Comparison of ENCODE assay signal across 9 mouse cellular contexts in genomic region chr7:65497733-65498583, GRCm38 (mm10). TPM values are rescaled to one million over a fixed set of nuclear protein-coding genes. Genes with fewer than 3 reads are reported as not detected.
A peak's percentile ranks its signal among the peaks of the same experiment; 100 is the strongest.
DNase-seq lines count a peak whose midpoint lies in the region; ATAC-seq lines count a peak whose summit lies in the region.
"Had no signal": no experiment of that assay in that cellular context is flagged by ENCODE, and none has a peak within 500 bp of the region (broad histone marks: within the 10 kb centered on the region; RNA-seq: fewer than 3 reads in every experiment).

No protein-coding gene starts in this region.

- no peaks in the 10 kb centered on the region for H3K36me3 ChIP-seq in intestine, embryonic 14.5 days (ENCODE audit: control insufficient read depth, insufficient read depth, low read length)
- no peaks in the 10 kb centered on the region for H3K36me3 ChIP-seq in midbrain, embryonic 10.5 days
- H3K36me3 ChIP-seq: heart, embryonic 13.5 days had no signal

- H3K4me1 ChIP-seq in intestine, embryonic 14.5 days (replicated peaks; ENCODE audit: control insufficient read depth, insufficient read depth, low read length), result no peaks in the 10 kb centered on the region
- H3K4me1 ChIP-seq in midbrain, embryonic 10.5 days, result no peaks in the 10 kb centered on the region

- no peaks in the 10 kb centered on the region for H3K27me3 ChIP-seq in intestine, embryonic 14.5 days (replicated peaks; ENCODE audit: control insufficient read depth, insufficient read depth, low read length)
- H3K27me3 ChIP-seq in midbrain, embryonic 10.5 days (ENCODE audit: low read depth, poor library complexity, severe bottlenecking), result no peaks in the 10 kb centered on the region
- H3K27me3 ChIP-seq: heart, embryonic 13.5 days had no signal

- H3K4me3 ChIP-seq in intestine, embryonic 14.5 days (ENCODE audit: low read depth, low read length), result no peak overlapping the region
- H3K4me3 ChIP-seq in midbrain, embryonic 10.5 days, result no peak overlapping the region
- H3K4me3 ChIP-seq: heart, embryonic 13.5 days had no signal

- 53% methylated on average over 12 of the region's 12 CpGs for WGBS in intestine, embryonic 14.5 days
- whole genome bisulfite sequencing in midbrain, embryonic 10.5 days, result 57% methylated on average over 12 of the region's 12 CpGs

- intact Hi-C loops in gastrocnemius, postnatal 36 days (cut with DNase I), result loop anchor here (1.0 kb wide), 1 partner anchor 179 kb away; no protein-coding TSS in a partner anchor

- H3K9me3 ChIP-seq in intestine, embryonic 14.5 days (ENCODE audit: control insufficient read depth, low read length), result no peaks in the 10 kb centered on the region
- no peaks in the 10 kb centered on the region for H3K9me3 ChIP-seq in midbrain, embryonic 10.5 days (replicated peaks)
- H3K9me3 ChIP-seq: heart, embryonic 13.5 days had no signal

- ATAC-seq in intestine, embryonic 14.5 days (replicated peaks; ENCODE audit: low FRiP score, low TSS enrichment, low read depth), result peak; percentile 87

- no peak overlapping the region for H3K9ac ChIP-seq in intestine, embryonic 14.5 days (ENCODE audit: low read length)
- H3K9ac ChIP-seq: heart, embryonic 13.5 days had no signal

- H3K4me2 ChIP-seq in intestine, embryonic 14.5 days (ENCODE audit: low read length), result no peak overlapping the region
- H3K4me2 ChIP-seq: heart, embryonic 13.5 days had no signal

- no peak overlapping the region for H3K27ac ChIP-seq in intestine, embryonic 14.5 days (ENCODE audit: low read depth)
- H3K27ac ChIP-seq in midbrain, embryonic 10.5 days (replicated peaks), result no peak overlapping the region; the same call in 1 of the 2 replicates
- H3K27ac ChIP-seq: heart, embryonic 13.5 days had no signal

- DNase-seq in adrenal gland, adult 2 months, result peak; percentile 86
- DNase-seq in embryo, embryonic 10 days (ENCODE audit: low spot score), result peak; percentile 84
- DNase-seq in gastrocnemius, postnatal 36 days, result peak; percentile 47 to 54
- peak; percentile 82 for DNase-seq in intestine, embryonic 14.5 days (ENCODE audit: low spot score)
- peak; percentile 69 to 77 for DNase-seq in left cerebral cortex, adult 18-20 months (ENCODE audit: low spot score in 2 of 2)
- peak; percentile 70 for DNase-seq in midbrain, embryonic 10.5 days (ENCODE audit: low spot score)
- DNase-seq in right cerebral cortex, postnatal 4 days, result peak; percentile 71
- no peak for DNase-seq in thymus, postnatal 10 days (ENCODE audit: low spot score in 2 of 2)

RNA-seq across cellular contexts. Expression of gene Tjp1, which starts 29.6 kb away (rescaled TPM):
- 100 to 1,000 TPM in 1 of 2 experiments, 10 to 100 TPM in 1; 61.1 to 101 TPM for total RNA-seq in adrenal gland, adult 2 months (2021)
- polyA plus RNA-seq in adrenal gland, adult 2 months (2012; rRNA removed), result 10.5 and 11.2 TPM in 2 replicates
- 10 to 100 TPM; 20.8 to 21.0 TPM for total RNA-seq in gastrocnemius, postnatal 36 days (2021)
- polyA plus RNA-seq in intestine, embryonic 14.5 days (2014; fragmentation: Nextera tagmentation; extraction: Ambion mirVana), result 15.9 and 21.9 TPM in 2 replicates
- total RNA-seq in left cerebral cortex, adult 18-20 months (2021), result 100 to 1,000 TPM; 146 to 152 TPM
- polyA plus RNA-seq in midbrain, embryonic 10.5 days (2016; fragmentation: Nextera tagmentation; extraction: Ambion mirVana), result 21.7 and 25.0 TPM in 2 replicates

Comparison
In these comparisons a context has a peak if more than half of its experiments do, and no peak if none do; other contexts are left out.
1. DNase-seq: peak in adrenal gland, adult 2 months (single experiment), embryo, embryonic 10 days (single experiment), gastrocnemius, postnatal 36 days (2 of 2), intestine, embryonic 14.5 days (single experiment), left cerebral cortex, adult 18-20 months (2 of 2), midbrain, embryonic 10.5 days (single experiment) and right cerebral cortex, postnatal 4 days (single experiment); none in thymus, postnatal 10 days (0 of 2).